Mouse (Mus musculus) neural tube, embryonic 15.5 days (tissue): ENCODE data around the gene Tox3. TPM values are rescaled to one million over a fixed set of nuclear protein-coding genes. Genes with fewer than 3 reads are reported as not detected.

Experiments
- ATAC-seq: fragments of 200-750 bp; cut with Nextera tagmentation; 2 replicates; pipeline ENCODE4 v1.8.0; 2017; ENCODE audit warnings: mild to moderate bottlenecking, moderate TSS enrichment, moderate library complexity; ENCODE audit not compliant: low FRiP score
- H3K27ac ChIP-seq: fragments of 300-500 bp; sonication (generic); replicated peaks from 2 replicates; pipeline ENCODE4 v1.5.1; 2015; ENCODE audit warnings: mild to moderate bottlenecking, inconsistent platforms
- H3K27me3 ChIP-seq: fragments of 300-500 bp; sonication (generic); replicated peaks from 2 replicates; pipeline ENCODE4 v1.6.1; 2015; ENCODE audit warnings: inconsistent platforms
- H3K36me3 ChIP-seq: fragments of 300-500 bp; sonication (generic); 2 replicates; pipeline ENCODE4 v1.6.1; 2015; ENCODE audit warnings: inconsistent platforms
- H3K4me1 ChIP-seq: fragments of 300-500 bp; sonication (generic); 2 replicates; pipeline ENCODE4 v1.6.1; 2015; ENCODE audit warnings: inconsistent platforms
- H3K4me2 ChIP-seq: fragments of 300-500 bp; sonication (generic); 2 replicates; pipeline ENCODE4 v1.6.1; 2015; ENCODE audit warnings: inconsistent platforms, mild to moderate bottlenecking, moderate library complexity
- H3K4me3 ChIP-seq: fragments of 300-500 bp; sonication (generic); replicated peaks from 2 replicates; pipeline ENCODE4 v1.5.1; 2015; ENCODE audit warnings: mild to moderate bottlenecking, inconsistent platforms
- H3K9ac ChIP-seq: fragments of 300-500 bp; sonication (generic); replicated peaks from 2 replicates; pipeline ENCODE4 v1.6.1; 2015; ENCODE audit warnings: mild to moderate bottlenecking, inconsistent platforms
- H3K9me3 ChIP-seq: fragments of 300-500 bp; sonication (generic); replicated peaks from 2 replicates; pipeline ENCODE4 v1.6.1; 2016; ENCODE audit warnings: inconsistent platforms
- WGBS: fragments of 180-500 bp; shearing (Covaris S2); methylation state at CpG from one replicate; pipeline ENCODE4 v1.1.7; 2015; ENCODE audit warnings: mixed read lengths; 5-methylcytosine and 5-hydroxymethylcytosine counted together
- polyA plus RNA-seq: library from polyadenylated mRNA; unstranded; fragments of >200 nt; fragmentation: Nextera tagmentation; extraction: Ambion mirVana; gene quantifications from 2 replicates; pipeline ENCODE4 v1.2.1, GENCODE M21; 2015

Gene Tox3
- 16.3 and 23.4 TPM in 2 replicates for polyA plus RNA-seq

DNA sequence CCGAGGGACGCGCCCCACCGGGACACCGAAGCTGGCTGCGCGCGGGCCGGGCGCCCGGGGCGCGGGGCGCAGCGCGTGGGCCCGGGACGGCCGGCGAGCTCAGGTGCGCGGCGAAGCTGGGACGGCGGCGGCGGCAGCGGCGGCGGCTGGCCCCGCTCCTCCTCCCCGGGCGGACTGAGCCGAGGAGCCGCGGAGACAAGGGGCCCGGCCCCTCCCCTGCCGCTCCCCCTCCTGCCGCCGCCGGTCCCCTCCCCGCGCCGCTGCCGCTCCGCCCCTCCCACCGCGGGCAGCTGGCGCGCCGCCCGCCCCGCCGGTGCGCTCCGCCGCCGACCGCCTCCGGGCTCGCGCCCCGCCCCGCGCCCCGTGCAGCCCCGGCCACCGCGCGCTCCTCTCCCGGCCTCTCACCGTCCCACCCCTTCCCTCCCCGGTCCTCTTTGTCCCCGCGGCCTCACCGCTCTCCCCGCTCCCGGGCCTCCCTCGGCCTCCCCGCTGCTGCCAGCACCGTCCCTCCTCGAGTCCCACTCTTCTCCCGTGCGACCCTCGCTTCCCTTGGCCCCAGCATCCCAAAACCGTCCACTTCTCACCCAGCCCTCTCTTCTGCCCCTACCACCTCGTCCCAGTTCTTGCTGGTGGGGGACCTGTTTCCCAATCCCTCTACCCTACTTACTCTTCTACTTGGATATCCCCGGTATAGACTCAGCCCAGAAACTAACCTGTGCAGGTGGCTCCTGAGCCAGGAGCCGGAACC, at the start of gene Tox3:
Tox3 (minus strand) TSS at position 166 of the 748 bp plus-strand sequence.
- peak within 1 kb of the TSS; percentile 88 for H3K9ac ChIP-seq
- no peaks in the 10 kb centered on the region for H3K27me3 ChIP-seq
- peak within 1 kb of the TSS; percentile 72 for H3K4me3 ChIP-seq
- H3K4me2 ChIP-seq = peak within 1 kb of the TSS; percentile 75
- H3K4me1 ChIP-seq = peaks cover 38% of the 10 kb centered on the region
- ATAC-seq = peak; percentile 72
- no peaks in the 10 kb centered on the region for H3K36me3 ChIP-seq
- H3K9me3 ChIP-seq = no peaks in the 10 kb centered on the region
- WGBS = under 1% methylated on average over 47 of the region's 89 CpGs
- peak within 1 kb of the TSS; percentile 93 for H3K27ac ChIP-seq

DNA sequence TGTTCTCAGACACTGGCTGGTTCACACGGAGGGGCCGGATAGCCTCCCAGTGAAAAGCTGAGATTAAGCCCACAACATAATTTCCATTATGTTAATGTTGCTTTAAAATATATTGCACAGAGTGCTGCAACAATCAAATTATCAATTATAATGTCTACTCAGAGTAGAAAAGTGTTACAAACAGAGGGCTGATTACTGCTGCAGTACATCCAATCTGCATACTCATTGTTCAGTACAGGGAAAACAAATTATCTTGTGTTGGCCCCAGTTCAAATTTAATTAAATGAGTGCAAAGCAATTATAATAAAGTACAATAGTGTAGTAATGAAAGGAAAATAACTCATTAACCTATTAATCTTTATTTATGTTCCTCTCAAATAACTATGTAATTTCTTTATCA, 44.5 kb upstream of the Tox3 start:
- H3K9ac ChIP-seq = no peak overlapping the region
- ATAC-seq = no peak
- H3K36me3 ChIP-seq = no peaks in the 10 kb centered on the region
- H3K4me1 ChIP-seq = 0 out of 2 replicates have a peak, but pooled peaks cover 2% of the 10 kb centered on the region
- no peak overlapping the region for H3K4me3 ChIP-seq
- H3K4me2 ChIP-seq = no peak overlapping the region
- H3K27ac ChIP-seq = no peak overlapping the region
- no peaks in the 10 kb centered on the region for H3K9me3 ChIP-seq
- 33% methylated on average over 2 of the region's 2 CpGs for WGBS
- no peaks in the 10 kb centered on the region for H3K27me3 ChIP-seq

DNA sequence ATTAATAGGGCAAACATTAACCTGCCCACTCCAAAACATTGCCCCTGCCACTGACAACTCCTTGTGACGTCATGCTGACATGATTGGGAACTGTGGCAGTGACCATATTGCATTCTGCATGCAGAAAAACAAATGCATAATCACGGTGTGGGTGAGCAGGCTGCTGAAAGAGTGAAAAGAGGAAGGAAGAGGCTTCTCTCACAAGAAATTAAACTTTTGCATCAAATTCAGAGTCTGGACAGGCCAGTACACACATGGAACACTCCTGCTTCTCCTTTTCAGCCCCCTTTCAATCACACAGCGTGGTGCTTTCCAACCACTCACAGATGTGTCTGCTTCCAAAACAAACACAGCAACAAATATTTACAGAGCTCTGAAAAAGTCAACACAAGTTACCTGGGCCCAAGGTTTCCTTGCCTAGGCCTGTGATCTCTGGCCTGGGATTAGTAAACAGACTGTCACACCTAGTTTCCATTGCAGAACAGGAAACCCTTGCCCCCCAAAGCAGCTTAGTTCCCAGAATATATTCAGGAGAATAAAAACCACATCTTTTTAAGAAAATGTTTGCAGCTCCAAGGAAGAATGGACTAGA, 43.4 kb upstream of the Tox3 start:
- no peak overlapping the region for H3K4me2 ChIP-seq
- H3K9me3 ChIP-seq = no peaks in the 10 kb centered on the region
- no peak overlapping the region for H3K4me3 ChIP-seq
- H3K9ac ChIP-seq = no peak overlapping the region
- no peak for ATAC-seq
- H3K27me3 ChIP-seq = no peaks in the 10 kb centered on the region
- no peaks in the 10 kb centered on the region for H3K36me3 ChIP-seq
- H3K4me1 ChIP-seq = 0 out of 2 replicates have a peak, but pooled peaks cover 2% of the 10 kb centered on the region
- H3K27ac ChIP-seq = no peak overlapping the region
- WGBS = 74% methylated on average over 3 of the region's 3 CpGs

DNA sequence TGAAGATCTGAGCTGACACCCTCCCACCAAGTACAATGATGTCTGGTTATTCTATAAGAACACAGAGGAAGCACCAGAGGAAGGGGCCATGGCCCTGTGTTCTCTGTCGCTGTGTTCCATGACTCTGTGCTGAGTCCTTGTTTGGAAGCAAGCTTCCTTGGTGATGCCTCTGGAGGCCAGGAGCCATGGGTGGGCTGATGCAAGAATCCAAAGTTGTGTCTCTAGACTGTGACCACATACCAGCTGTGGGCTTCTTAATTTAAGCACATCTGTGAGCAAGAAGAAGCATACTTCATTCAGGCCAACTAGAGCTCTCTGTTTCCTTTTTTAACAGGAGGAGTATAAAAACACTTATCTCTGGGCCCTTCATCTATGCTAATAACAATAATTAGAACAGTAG, 42.7 kb upstream of the Tox3 start:
- H3K4me3 ChIP-seq = no peak overlapping the region
- 0 out of 2 replicates have a peak, but pooled peaks cover 2% of the 10 kb centered on the region for H3K4me1 ChIP-seq
- no peak overlapping the region for H3K4me2 ChIP-seq
- H3K27me3 ChIP-seq = no peaks in the 10 kb centered on the region
- 95% methylated on average over 1 of the region's 1 CpGs for WGBS
- no peak overlapping the region for H3K27ac ChIP-seq
- no peak for ATAC-seq
- H3K9me3 ChIP-seq = no peaks in the 10 kb centered on the region
- no peaks in the 10 kb centered on the region for H3K36me3 ChIP-seq
- H3K9ac ChIP-seq = no peak overlapping the region

DNA sequence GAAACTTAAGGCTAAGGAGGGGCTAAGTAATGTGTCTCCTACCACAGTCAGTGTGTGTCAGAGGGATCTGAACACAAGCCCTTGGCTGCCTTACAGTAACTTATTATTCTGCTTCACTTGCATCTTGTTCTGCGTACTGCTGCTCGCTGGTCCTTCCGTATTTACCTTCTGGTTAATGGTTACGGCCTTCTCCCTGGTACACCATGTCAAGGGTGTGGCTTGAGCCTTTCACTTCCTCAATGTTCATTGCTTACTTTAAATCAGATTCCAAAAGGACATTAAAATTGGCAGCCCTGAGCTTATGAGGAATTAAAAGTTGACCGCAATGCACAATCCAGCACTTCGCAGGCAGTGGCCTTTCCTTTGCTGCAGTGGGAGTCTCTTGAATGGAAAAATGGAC, 30.9 kb upstream of the Tox3 start:
- Histone ChIP-seq H3K4me1 (no peaks in the 10 kb centered on the region), H3K36me3 (no peaks in the 10 kb centered on the region), H3K27ac (no peak overlapping the region), H3K9me3 (no peaks in the 10 kb centered on the region), H3K4me3 (no peak overlapping the region), H3K27me3 (no peaks in the 10 kb centered on the region), H3K9ac (no peak overlapping the region), H3K4me2 (no peak overlapping the region)
- WGBS = 91% methylated on average over 6 of the region's 6 CpGs
- no peak for ATAC-seq

DNA sequence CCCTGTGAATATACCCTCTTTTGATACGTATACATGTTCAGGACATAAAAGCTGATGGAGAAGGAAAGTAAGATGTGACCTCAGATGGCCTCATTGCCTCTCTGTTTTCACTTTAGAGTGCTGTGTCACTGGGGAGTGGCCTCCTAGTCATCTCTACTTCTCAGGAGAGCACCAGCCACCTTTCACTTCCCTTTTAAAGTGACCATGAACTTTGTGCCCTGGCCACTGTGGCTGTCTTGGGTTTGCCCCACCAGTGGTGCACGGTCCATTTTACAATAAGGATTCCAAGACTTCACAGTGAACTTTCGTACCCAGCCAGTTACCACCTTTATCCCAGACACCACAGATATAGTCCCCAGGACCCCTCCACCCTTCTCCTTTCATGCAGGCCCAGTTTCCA, 29.9 kb upstream of the Tox3 start:
- Histone ChIP-seq H3K36me3 (no peaks in the 10 kb centered on the region), H3K4me3 (no peak overlapping the region), H3K9me3 (no peaks in the 10 kb centered on the region), H3K27ac (no peak overlapping the region), H3K9ac (no peak overlapping the region), H3K27me3 (no peaks in the 10 kb centered on the region), H3K4me2 (no peak overlapping the region), H3K4me1 (no peaks in the 10 kb centered on the region)
- 95% methylated on average over 3 of the region's 3 CpGs for WGBS
- no peak for ATAC-seq

DNA sequence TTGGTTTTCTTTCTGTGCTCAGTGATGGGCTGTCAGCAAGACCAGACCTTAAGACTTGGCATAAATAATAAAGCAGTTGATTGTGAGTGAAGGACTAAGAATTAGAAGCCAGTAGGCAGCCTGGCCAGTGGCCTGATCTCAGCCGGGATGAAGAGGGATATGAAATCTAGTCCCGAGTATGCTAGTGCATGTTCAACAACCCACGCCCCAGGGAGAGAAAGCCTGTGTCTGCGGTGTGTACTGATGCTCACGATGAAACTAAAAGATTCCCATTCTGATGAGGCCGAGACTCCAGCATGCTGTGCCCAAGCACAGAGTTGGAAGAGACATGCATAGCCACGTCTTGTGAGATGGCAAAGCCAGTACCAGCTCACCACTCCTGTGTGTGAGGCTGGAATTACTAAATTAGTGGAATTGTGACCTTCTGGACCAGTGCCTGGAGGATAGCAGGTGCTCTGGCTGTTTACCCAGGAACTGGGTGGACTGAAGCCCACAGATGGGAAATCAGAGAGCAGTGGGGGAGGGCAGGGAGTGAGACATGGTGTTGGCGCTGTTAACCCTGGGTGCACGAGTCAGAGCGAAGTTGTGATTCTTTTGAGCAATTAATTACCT, 23.6 kb upstream of the Tox3 start:
- 78% methylated on average over 10 of the region's 10 CpGs for WGBS
- Histone ChIP-seq H3K9ac (no peak overlapping the region), H3K27me3 (no peaks in the 10 kb centered on the region), H3K4me1 (no peaks in the 10 kb centered on the region), H3K4me3 (no peak overlapping the region), H3K27ac (no peak overlapping the region), H3K4me2 (no peak overlapping the region), H3K36me3 (no peaks in the 10 kb centered on the region), H3K9me3 (no peaks in the 10 kb centered on the region)
- ATAC-seq = no peak

DNA sequence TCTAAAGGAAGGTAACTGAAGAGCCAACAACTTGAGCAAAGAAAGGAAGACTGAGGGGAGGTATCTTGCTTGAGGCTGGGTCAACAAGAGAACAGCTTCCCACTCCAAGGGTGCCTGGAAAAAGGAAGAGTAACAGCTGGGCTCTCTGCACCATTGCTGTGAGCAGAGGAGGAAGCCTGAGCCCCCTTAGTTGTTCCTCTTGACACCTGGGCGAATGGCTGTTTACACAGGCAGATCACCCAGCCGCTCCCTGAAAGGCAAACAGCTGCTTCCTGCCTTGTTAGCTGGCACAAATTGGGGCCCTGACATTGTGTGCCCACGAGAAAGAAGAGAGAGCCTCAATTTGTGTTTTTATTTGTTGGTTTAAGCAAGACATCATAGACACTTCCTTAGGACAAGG, 21.7 kb upstream of the Tox3 start:
- Histone ChIP-seq H3K4me1 (no peaks in the 10 kb centered on the region), H3K4me3 (no peak overlapping the region), H3K4me2 (no peak overlapping the region), H3K9me3 (no peaks in the 10 kb centered on the region), H3K9ac (no peak overlapping the region), H3K36me3 (no peaks in the 10 kb centered on the region), H3K27ac (no peak overlapping the region), H3K27me3 (no peaks in the 10 kb centered on the region)
- no peak for ATAC-seq
- 34% methylated on average over 3 of the region's 3 CpGs for WGBS

DNA sequence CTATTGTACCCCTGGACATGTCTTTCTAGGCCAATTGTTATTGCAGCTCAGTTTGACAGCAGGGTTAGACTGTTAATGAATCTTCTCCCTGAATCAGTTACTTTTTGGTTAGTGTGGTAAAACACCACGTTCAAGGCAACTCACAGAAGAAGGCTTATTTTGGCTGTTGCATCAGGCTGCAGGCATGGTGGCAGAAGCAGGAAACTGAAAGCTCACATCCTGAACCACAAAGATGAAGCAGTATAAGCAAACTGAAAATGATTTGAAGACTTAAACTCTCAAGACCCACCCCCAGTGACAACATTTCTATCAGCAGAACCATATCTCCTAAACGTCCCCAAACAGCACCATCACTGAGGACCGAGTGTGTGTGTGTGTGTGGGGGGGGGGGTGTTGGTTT, 8.6 kb upstream of the Tox3 start:
- no peaks in the 10 kb centered on the region for H3K9me3 ChIP-seq
- H3K4me1 ChIP-seq = peaks cover 5% of the 10 kb centered on the region
- WGBS = 68% methylated on average over 3 of the region's 3 CpGs
- ATAC-seq = no peak
- no peaks in the 10 kb centered on the region for H3K27me3 ChIP-seq
- H3K4me2 ChIP-seq = no peak overlapping the region
- no peak overlapping the region for H3K27ac ChIP-seq
- no peak overlapping the region for H3K9ac ChIP-seq
- no peak overlapping the region for H3K4me3 ChIP-seq
- H3K36me3 ChIP-seq = no peaks in the 10 kb centered on the region

DNA sequence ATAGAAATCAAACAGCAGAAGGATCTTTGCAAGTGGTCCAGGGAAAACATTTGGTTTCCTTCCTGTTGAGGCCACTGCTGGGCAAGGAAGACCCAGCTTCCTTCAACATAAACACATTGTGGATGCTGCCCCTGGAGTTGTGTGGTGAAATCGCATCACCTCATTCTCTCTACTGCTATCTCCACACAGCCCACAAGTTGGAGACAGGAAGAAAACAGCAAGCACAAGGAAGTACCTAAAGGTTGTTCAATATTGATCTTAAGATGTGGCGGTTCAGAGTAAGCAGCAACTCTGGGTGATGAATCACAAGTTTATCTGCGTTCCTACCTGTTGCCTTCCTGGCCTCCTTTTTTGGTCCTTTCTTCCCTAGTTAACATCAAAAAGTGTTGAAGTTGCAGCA, 6.6 kb upstream of the Tox3 start:
- Histone ChIP-seq H3K36me3 (no peaks in the 10 kb centered on the region), H3K4me2 (no peak overlapping the region), H3K27ac (no peak overlapping the region), H3K9me3 (no peaks in the 10 kb centered on the region), H3K4me3 (no peak overlapping the region), H3K27me3 (no peaks in the 10 kb centered on the region), H3K9ac (no peak overlapping the region), H3K4me1 (peaks cover 10% of the 10 kb centered on the region)
- ATAC-seq = no peak
- WGBS = 70% methylated on average over 3 of the region's 3 CpGs

DNA sequence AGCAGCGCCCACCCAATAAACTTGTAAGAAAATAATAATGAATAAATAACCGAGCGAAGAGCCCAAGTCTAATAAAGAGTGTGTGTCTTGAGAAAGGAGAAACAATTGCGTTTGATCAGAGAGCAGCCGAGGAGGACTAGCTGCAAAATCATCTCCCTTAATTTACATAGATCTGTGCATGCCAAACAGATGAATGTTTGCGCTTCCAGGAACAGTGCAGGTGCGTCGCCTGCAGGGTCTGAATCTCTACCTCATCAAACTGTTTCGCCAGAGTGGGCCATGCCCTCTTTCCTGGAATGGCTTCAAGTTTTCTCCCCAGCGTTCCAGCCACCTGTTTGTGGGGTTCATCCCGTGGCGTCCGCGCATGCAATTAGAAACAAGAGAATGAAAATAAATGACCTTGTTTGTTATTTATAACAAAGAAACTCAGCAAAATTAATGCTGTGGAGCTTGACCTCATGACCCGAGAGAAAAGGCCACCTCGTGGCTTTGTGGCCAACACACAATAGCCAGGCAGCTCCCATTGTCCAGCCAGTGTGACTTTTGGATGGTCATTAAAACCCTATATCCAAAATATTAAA, 5.9 kb upstream of the Tox3 start:
- Histone ChIP-seq H3K27ac (no peak overlapping the region), H3K9me3 (no peaks in the 10 kb centered on the region), H3K4me3 (no peak overlapping the region), H3K27me3 (no peaks in the 10 kb centered on the region), H3K36me3 (no peaks in the 10 kb centered on the region), H3K4me1 (peaks cover 16% of the 10 kb centered on the region), H3K9ac (no peak overlapping the region), H3K4me2 (peak overlapping the region; percentile 27; the same call in 1 of the 2 replicates)
- 10% methylated on average over 16 of the region's 16 CpGs for WGBS
- ATAC-seq = no peak

DNA sequence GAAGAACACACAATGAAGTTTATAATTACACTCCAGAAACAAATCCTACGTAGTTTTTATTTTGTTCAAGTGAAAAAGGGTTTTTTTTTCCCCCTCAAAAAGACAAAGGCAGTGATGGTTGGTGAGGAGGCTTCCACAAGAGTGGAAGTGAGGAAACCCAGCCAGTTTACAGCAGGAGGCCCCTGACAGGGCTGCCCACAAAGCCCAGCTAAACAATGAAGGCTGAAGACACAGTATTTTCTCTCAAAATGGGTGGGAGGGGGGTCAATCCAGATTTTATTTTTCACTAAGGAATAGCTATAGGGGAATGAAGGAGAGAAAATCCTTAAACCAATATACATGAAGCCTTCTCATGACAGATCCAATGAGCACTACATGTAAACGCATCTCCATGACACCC, 5.4 kb upstream of the Tox3 start:
- H3K4me3 ChIP-seq = no peak overlapping the region
- no peak overlapping the region for H3K27ac ChIP-seq
- WGBS = 38% methylated on average over 2 of the region's 2 CpGs
- peaks cover 20% of the 10 kb centered on the region for H3K4me1 ChIP-seq
- no peak overlapping the region for H3K9ac ChIP-seq
- no peak for ATAC-seq
- H3K9me3 ChIP-seq = no peaks in the 10 kb centered on the region
- H3K4me2 ChIP-seq = no peak overlapping the region
- H3K27me3 ChIP-seq = no peaks in the 10 kb centered on the region
- no peaks in the 10 kb centered on the region for H3K36me3 ChIP-seq
